Mouse (Mus musculus): ENCODE data around the gene Sdccag8. TPM values are rescaled to one million over a fixed set of nuclear protein-coding genes. Genes with fewer than 3 reads are reported as not detected.

The Sdccag8 gene
- polyA plus RNA-seq, 1 experiment: 20.7 TPM

DNA sequence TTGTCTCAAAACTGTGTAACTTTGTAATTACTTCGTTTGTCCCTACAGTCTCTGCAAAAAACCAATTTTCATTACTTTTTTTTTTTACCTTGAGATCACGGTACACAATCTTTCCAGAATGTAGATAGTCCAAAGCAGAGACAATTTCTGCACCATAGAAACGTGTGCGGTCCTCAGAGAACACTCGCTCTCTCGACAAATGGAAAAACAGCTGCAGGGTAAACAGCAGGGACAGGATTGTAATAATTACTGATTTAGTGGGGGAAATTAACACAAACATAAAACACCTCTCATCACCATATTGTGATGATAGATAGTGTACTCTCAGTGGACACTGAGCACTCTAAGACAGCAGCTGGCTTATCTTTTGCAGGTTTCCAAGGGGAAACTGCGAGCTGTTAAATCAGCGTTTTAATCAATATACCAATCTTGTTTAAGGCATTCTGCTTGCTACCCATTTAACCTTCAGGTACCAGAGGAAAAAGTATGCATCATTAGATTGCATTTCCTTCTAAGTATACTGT lies 252.7 kb downstream of the Sdccag8 start:
- H3K4me1 ChIP-seq (ENCODE audit: control insufficient read depth, insufficient read depth, low read length): peaks cover 2% of the 10 kb centered on the region
- no peak for TF ChIP-seq POLR2A (IDR thresholded peaks at IDR 0.05; ENCODE audit: extremely low read depth, insufficient read depth, low read length)
- TF ChIP-seq CTCF (IDR thresholded peaks at IDR 0.05; ENCODE audit: extremely low read depth, insufficient read depth, low read length): no peak
- no peak overlapping the region for H3K27ac ChIP-seq (ENCODE audit: insufficient read depth, low read length)
- no peak overlapping the region for H3K4me3 ChIP-seq (ENCODE audit: insufficient read depth, low read length)

DNA sequence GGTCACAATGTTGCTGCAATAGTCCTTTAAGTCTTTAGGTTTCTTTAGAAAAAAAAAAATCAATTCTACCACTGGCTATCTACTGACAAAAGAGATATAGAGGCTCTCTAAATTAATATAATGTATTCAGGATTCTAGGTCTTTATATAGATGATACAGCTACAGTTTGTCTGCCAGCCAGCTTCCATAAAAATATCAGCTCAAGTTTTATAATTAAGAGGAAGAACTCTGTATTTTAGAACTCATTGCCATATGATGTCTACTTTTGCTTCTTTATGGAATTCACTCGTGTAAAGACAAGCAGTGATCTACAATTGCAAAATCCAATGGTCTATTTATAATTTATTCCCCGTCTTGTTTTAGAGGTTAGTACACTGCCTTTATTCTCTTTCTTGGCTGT lies 254.7 kb downstream of the Sdccag8 start:
- TF ChIP-seq POLR2A (IDR thresholded peaks at IDR 0.05; ENCODE audit: extremely low read depth, insufficient read depth, low read length) (no peak), CTCF (IDR thresholded peaks at IDR 0.05; ENCODE audit: extremely low read depth, insufficient read depth, low read length) (no peak)
- no peak overlapping the region for H3K4me3 ChIP-seq (ENCODE audit: insufficient read depth, low read length)
- no peak overlapping the region for H3K27ac ChIP-seq (ENCODE audit: insufficient read depth, low read length)
- H3K4me1 ChIP-seq (ENCODE audit: control insufficient read depth, insufficient read depth, low read length): peaks cover 2% of the 10 kb centered on the region

Other genes with a start within 250 kb of the Sdccag8 start
- 39.1 and 40.0 TPM in 2 replicates for gene Cep170, start 593 bp upstream of the Sdccag8 start, polyA plus RNA-seq (2012; rRNA removed)

Data from cortical plate, adult 2 months (tissue).